Mouse (Mus musculus) embryonic facial prominence, embryonic 14.5 days (tissue): ENCODE data around the gene Ifrd2. TPM values are rescaled to one million over a fixed set of nuclear protein-coding genes. Genes with fewer than 3 reads are reported as not detected.
A peak's percentile ranks its signal among the peaks of the same experiment; 100 is the strongest.

Experiments
- ATAC-seq: fragments of 200-750 bp; cut with Nextera tagmentation; 2 replicates; pipeline ENCODE4 v1.8.0; 2017; ENCODE audit warnings: low read depth, moderate number of reproducible peaks, moderate TSS enrichment
- DNase-seq: peaks from one replicate; pipeline ENCODE4 v3.0.0-alpha.2; 2015; ENCODE audit warnings: low spot score
- H3K27ac ChIP-seq: fragments of 300-500 bp; sonication (generic); replicated peaks from 2 replicates; pipeline ENCODE4 v1.5.1; 2014; ENCODE audit warnings: low read depth, mild to moderate bottlenecking, low read length, moderate library complexity
- H3K27me3 ChIP-seq: fragments of 300-500 bp; sonication (generic); replicated peaks from 2 replicates; pipeline ENCODE4 v1.6.1; 2014; ENCODE audit warnings: low read length; ENCODE audit not compliant: control insufficient read depth, insufficient read depth
- H3K36me3 ChIP-seq: fragments of 300-500 bp; sonication (generic); 2 replicates; pipeline ENCODE4 v1.6.1; 2014; ENCODE audit warnings: low read length, mixed read lengths; ENCODE audit not compliant: control insufficient read depth, insufficient read depth
- H3K4me1 ChIP-seq: fragments of 300-500 bp; sonication (generic); 2 replicates; pipeline ENCODE4 v1.6.1; 2014; ENCODE audit warnings: antibody characterized with exemption, low read length; ENCODE audit not compliant: control insufficient read depth, insufficient read depth
- H3K4me2 ChIP-seq: fragments of 300-500 bp; sonication (generic); 2 replicates; pipeline ENCODE4 v1.6.1; 2014; ENCODE audit warnings: low read depth, mild to moderate bottlenecking, low read length, moderate library complexity, mixed read lengths
- H3K4me3 ChIP-seq: fragments of 300-500 bp; sonication (generic); 2 replicates; pipeline ENCODE4 v1.5.1; 2014; ENCODE audit warnings: low read depth, mild to moderate bottlenecking, low read length
- H3K9ac ChIP-seq: fragments of 300-500 bp; sonication (generic); 2 replicates; pipeline ENCODE4 v1.6.1; 2014; ENCODE audit warnings: low read depth, mild to moderate bottlenecking, low read length, moderate library complexity, mixed read lengths
- H3K9me3 ChIP-seq: fragments of 300-500 bp; sonication (generic); 2 replicates; pipeline ENCODE4 v1.6.1; 2016; ENCODE audit warnings: low read length; ENCODE audit not compliant: control insufficient read depth
- WGBS: fragments of 180-500 bp; shearing (Covaris S2); extraction: QIAGEN DNeasy Blood & Tissue Kit; methylation state at CpG from one replicate; pipeline ENCODE4 v1.1.7; 2014; 5-methylcytosine and 5-hydroxymethylcytosine counted together
- polyA plus RNA-seq: library from polyadenylated mRNA; unstranded; fragments of >200 nt; fragmentation: Nextera tagmentation; extraction: Ambion mirVana; gene quantifications from 2 replicates; pipeline ENCODE4 v1.2.1, GENCODE M21; 2014

The Ifrd2 gene
- polyA plus RNA-seq, 1 experiment from 2014 or later: 46.7 TPM

DNA sequence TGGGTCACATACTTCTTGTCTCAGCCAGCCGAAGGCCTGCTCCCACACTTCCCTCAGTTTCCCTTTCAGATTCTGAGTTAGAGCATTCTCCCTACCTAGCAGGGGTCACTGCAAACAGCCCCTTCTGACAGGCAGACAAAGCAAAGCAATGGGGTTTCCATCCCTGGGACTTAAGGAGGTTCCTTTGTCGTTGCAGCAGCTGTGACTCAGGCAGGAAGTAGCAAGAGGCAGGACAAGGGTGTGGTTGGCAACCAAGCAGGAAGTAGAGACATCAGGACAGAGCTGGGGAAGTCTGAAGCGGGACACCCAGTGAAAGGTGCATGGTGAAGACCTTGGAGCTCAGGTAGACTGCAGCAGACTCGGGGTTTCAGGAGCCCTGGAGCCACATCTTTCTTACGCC is 37.1 kb downstream of the Ifrd2 start:
- no peaks in the 10 kb centered on the region for H3K9me3 ChIP-seq
- no peak for DNase-seq
- no peak overlapping the region for H3K9ac ChIP-seq
- no peak for ATAC-seq
- H3K27me3 ChIP-seq: no peaks in the 10 kb centered on the region
- no peak overlapping the region for H3K4me2 ChIP-seq
- 72% methylated on average over 5 of the region's 5 CpGs for WGBS
- H3K4me3 ChIP-seq: no peak overlapping the region
- H3K36me3 ChIP-seq: peaks cover 42% of the 10 kb centered on the region
- 0 out of 2 replicates have a peak overlapping the region, but pooled peaks have one; percentile 10 for H3K27ac ChIP-seq
- peaks cover 29% of the 10 kb centered on the region for H3K4me1 ChIP-seq

DNA sequence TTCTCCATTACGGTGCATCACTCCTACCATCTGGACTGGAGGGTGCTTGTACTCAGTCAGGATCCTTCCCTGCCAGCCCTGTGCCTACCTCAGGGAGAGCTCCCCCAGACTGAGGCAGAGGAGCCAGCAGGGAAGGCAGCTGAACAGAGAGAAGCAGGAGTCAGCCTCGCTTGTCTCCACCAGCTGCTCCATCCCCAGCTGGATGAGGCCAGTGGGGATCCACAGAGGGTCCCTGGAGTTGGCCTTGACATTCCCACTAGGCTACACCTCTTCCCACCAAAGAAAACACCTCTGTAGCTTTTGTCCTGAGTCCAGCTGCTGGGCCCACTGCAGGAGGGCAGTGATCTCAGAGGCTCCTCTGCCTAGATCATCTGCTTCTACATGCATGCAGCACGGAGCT is 37.5 kb downstream of the Ifrd2 start:
- no peak for DNase-seq
- peaks cover 38% of the 10 kb centered on the region for H3K36me3 ChIP-seq
- H3K4me3 ChIP-seq: no peak overlapping the region
- no peak for ATAC-seq
- no peak overlapping the region for H3K4me2 ChIP-seq
- H3K9me3 ChIP-seq: no peaks in the 10 kb centered on the region
- peaks cover 33% of the 10 kb centered on the region for H3K4me1 ChIP-seq
- H3K9ac ChIP-seq: no peak overlapping the region
- WGBS: 81% methylated on average over 3 of the region's 3 CpGs
- peak overlapping the region; percentile 10; the same call in 1 of the 2 replicates for H3K27ac ChIP-seq
- H3K27me3 ChIP-seq: no peaks in the 10 kb centered on the region

DNA sequence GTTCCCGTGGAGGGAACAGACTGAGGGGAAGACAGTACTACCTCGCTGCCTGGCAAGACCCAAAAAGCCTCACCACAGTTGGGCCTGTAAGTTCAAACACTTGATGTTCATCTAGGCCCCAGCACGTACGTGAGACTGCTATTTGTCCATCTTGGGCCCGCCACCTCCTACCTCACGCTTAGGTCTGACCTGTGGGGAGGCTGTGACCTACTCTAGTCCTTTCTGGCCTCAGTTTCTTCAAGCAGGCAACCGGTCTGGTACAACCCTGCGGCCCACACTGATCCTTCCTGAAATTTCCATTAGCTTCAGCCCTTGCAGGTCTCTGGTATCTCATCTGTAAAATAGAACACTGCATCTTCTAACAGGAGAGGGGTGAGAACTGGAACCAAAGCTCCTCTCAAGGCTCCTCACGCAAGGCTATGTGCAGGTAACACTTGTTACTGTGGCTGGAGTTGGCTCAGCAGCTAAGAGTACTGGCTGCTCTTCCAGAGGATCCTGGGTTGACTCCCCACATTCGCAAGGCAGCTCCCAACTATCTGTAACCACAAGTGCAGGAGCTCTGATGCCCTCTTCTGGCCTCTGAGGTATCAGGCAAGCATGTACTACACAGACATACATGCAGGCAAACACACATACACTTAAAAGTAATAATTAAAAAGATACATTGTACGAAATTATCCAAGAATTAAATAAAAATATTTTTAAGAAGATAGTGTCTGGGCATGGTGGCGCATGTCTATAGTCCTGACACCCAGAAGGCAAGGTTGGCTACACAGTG is 38.1 kb downstream of the Ifrd2 start:
- Histone ChIP-seq H3K9ac (no peak overlapping the region), H3K4me2 (no peak overlapping the region), H3K4me1 (peaks cover 39% of the 10 kb centered on the region), H3K36me3 (peaks cover 32% of the 10 kb centered on the region; the same call in 1 of the 2 replicates), H3K27ac (peak overlapping the region; percentile 87; the same call in 1 of the 2 replicates), H3K27me3 (no peaks in the 10 kb centered on the region), H3K9me3 (no peaks in the 10 kb centered on the region), H3K4me3 (no peak overlapping the region)
- DNase-seq: no peak
- no peak for ATAC-seq
- 88% methylated on average over 12 of the region's 12 CpGs for WGBS

DNA sequence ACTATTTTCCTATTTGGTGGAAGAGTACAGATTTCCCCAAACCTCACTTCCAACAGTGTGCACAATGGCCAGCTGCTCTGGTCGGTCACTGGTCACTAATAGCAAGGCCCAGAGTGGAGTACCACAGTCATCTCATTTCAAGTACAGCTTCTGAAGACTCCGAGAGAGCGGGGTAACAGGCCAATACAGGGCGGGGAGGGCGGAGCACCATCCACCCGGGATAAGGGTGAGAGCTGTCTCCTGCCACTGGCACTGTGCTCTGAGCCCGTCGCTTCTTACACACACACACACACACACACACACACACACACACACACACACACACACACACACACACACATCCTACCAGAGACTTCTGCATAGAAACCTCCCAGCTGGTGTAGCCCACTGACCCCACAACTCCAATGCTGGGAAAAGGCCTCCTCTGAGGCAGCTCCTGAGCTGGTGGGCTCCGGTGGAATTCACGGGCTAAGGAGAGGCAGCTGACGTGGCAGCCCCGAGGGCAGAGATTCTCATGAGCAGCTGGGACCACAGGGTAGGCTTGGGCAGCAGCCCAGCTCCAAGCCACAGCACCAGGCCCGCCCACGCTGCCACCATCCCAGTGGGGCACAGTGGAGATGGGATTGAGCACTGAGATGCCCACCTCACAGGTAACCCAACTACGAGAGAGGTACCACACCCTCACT is 38.9 kb downstream of the Ifrd2 start:
- 45% methylated on average over 9 of the region's 15 CpGs for WGBS
- Histone ChIP-seq H3K27me3 (no peaks in the 10 kb centered on the region), H3K4me3 (peak overlapping the region; percentile 11; the same call in 1 of the 2 replicates), H3K9ac (peak overlapping the region; percentile 38; the same call in 1 of the 2 replicates), H3K9me3 (no peaks in the 10 kb centered on the region), H3K4me2 (peak overlapping the region; percentile 43), H3K4me1 (peaks cover 45% of the 10 kb centered on the region), H3K27ac (peak overlapping the region; percentile 87), H3K36me3 (peaks cover 35% of the 10 kb centered on the region; the same call in 1 of the 2 replicates)
- ATAC-seq: peak; percentile 48
- peak; percentile 85 for DNase-seq

DNA sequence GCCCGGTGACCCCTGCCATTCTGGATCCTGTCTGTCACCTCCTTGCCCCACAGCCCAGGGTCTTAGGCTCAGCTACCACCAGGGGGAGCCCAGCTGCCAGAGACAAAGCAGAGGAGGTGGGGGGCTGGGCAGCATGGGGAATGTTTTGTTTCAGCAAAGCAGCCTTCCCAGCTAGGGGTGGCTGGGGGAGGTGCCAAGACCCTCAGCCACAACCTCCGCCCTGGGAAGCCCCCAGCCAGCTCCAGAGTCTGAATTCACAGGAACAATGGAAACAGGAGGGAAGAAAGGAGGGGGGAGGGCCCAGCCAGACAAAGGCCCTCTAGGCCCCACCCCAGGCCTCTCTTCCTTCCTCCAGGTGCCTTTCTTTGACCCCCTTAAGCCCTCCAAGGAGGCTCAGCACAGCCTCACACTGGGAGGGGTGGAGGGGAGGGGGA is 39.4 kb downstream of the Ifrd2 start:
- 0% methylated on average over 1 of the region's 2 CpGs for WGBS
- DNase-seq: peak; percentile 96
- peaks cover 35% of the 10 kb centered on the region; the same call in 1 of the 2 replicates for H3K36me3 ChIP-seq

DNA sequence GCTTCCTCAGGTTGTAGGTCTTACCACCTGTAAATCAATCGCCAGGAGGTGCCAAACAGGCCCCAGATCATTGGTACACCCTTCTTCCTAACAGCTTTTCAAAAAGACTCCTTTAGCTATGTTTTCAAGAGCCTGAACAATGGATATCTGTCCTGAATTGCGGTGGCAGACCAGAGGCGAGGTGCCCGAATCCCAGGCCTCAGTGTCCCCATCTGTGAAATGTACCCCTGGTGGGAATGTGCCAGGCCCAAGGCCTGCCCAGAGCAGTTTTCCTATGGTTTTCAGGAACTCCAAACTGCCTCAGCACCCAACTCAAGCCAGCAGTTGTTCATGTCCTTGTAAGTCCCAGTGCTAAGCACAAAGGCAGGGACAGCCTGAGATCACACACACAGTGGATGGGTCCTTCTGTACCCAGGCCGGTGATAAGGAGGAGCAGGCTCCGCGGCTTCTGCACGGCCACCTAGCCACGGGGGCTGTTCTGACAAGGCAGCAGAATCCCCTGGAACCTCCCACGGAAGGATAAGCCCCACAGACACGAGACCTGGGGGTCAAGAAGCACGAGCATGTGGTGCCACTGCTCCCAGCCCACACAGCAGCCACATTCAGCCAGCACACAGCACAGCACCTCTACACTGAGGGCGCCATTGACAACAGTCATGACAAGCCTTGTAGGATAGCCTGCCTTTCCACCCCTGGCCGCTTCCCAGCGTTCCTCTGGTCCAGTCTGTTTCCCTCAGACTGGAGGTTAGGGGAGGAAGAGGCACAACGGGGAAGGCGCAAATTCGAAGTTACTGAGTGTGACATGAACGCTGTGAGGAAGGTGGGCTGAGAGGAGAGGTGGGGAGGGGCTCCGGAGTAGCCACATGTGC is 40.2 kb downstream of the Ifrd2 start:
- no peak overlapping the region for H3K4me3 ChIP-seq

More for the DNA sequence above, 39.4 kb downstream of the Ifrd2 start:
- H3K4me3 ChIP-seq: peak overlapping the region; percentile 11; the same call in 1 of the 2 replicates
- H3K27me3 ChIP-seq: no peaks in the 10 kb centered on the region
- peak overlapping the region; percentile 40 for H3K9ac ChIP-seq
- peak overlapping the region; percentile 43 for H3K4me2 ChIP-seq
- peak overlapping the region; percentile 87 for H3K27ac ChIP-seq
- no peaks in the 10 kb centered on the region for H3K9me3 ChIP-seq
- peaks cover 48% of the 10 kb centered on the region for H3K4me1 ChIP-seq
- peak; percentile 80 for ATAC-seq

DNA sequence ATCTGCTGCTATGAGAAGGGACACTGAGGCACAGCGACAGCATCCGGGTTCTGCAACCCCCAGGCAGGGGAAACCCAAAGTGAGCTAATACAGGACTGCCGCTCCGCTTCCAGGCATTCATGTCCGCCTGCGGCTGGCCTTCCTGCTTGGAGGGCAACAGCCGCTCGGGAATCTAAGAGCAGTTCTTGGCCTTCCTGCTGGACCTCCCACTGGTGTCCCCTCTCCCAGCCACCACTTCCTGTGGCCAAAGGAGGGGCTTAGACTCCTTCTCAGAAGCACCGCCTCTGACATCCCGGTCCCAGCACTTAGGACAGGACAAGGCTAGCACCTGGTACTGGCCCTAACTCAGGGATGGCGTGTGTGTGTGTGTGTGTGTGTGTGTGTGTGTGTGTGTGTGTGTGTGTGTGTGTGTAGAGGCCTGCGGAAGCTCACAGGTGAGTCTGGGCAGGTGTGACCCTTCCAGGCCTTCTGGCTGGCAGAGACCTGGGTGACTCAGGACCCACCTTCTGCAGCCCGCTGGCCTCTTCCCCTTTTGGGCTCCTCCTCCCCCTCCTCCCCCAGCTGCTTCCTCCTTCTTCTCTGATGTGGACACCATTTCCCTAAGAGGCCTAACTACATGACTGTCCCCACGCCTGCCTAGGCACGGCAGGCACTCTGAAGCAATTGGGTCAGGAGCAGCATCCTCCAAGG is 41.4 kb downstream of the Ifrd2 start:
- Histone ChIP-seq H3K27ac (peak overlapping the region; percentile 87; the same call in 1 of the 2 replicates), H3K4me3 (no peak overlapping the region), H3K36me3 (peaks cover 24% of the 10 kb centered on the region; the same call in 1 of the 2 replicates), H3K4me1 (peaks cover 60% of the 10 kb centered on the region), H3K9me3 (no peaks in the 10 kb centered on the region), H3K27me3 (no peaks in the 10 kb centered on the region), H3K9ac (peak overlapping the region; percentile 22; the same call in 1 of the 2 replicates), H3K4me2 (peak overlapping the region; percentile 43)
- 55% methylated on average over 11 of the region's 15 CpGs for WGBS
- no peak for ATAC-seq
- DNase-seq: no peak

More for the DNA sequence above, 40.2 kb downstream of the Ifrd2 start:
- H3K27ac ChIP-seq: peak overlapping the region; percentile 87
- H3K9me3 ChIP-seq: no peaks in the 10 kb centered on the region
- no peak for ATAC-seq
- no peaks in the 10 kb centered on the region for H3K27me3 ChIP-seq
- peaks cover 28% of the 10 kb centered on the region; the same call in 1 of the 2 replicates for H3K36me3 ChIP-seq
- H3K4me1 ChIP-seq: peaks cover 56% of the 10 kb centered on the region
- H3K4me2 ChIP-seq: peak overlapping the region; percentile 43
- peak overlapping the region; percentile 40 for H3K9ac ChIP-seq
- no peak for DNase-seq
- WGBS: 35% methylated on average over 20 of the region's 20 CpGs
